Mouse (Mus musculus) heart, adult 9 months (tissue): ENCODE measurements around the gene Faim2.

Source experiments
- DNase-seq, 2 experiments: peaks; one replicate each; pipeline ENCODE4 v3.0.0; 2022; ENCODE audit warnings: low spot score in 2 of 2

Faim2 gene

GRCm38 (mm10) chr15:99527629-99528353 is at the start of gene Faim2:
Gene Faim2 (minus strand): TSS chr15:99528165.
- no peak for DNase-seq

- DNase-seq: no peak
These were observed 41.2 kb upstream of the Faim2 start for GRCm38 (mm10) chr15:99569123-99569522.

GRCm38 (mm10) chr15:99568682-99569081 is 40.7 kb upstream of the Faim2 start:
- no peak for DNase-seq

DNA sequence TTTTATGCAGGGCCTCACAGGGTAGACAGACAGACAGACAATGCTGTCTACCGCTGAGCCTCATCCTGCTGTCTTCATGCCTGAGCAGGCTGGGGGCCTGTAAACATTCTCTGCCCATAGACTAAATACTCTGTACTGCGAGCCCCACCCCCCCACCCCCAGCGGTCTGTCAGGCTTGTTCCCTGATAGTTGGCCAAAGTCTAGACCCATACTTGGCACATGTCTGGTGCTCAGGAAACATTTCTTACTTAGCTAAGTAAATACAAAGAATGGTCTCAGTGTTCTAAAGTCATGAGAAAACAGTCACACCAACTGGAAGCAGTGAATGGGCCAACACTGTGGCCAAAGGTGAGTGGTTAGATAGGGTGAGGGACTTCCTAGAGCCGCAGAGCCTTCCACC is 39.4 kb upstream of the Faim2 start:
- no peak for DNase-seq

GRCm38 (mm10) chr15:99560246-99560645 is 32.3 kb upstream of the Faim2 start:
- DNase-seq: no peak

DNA sequence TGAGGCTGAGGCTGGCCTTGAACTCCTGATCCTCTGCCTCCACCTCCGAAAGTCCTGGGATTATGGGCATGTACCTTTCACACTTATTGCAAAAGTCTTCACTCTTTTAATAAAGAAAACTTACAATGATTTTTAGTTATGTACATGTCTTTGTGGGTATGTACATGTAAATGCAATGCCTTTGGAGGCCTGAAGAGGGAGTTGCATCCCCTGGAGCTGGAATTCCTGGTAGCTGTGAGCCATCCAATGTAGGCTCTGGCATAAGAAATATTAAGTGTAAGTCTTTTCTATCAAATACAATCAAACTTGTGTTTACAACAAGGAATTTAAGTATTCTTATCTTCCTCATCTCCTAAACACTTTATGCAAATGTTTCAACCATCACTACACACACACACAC is 31.0 kb upstream of the Faim2 start:
- no peak for DNase-seq

- DNase-seq: no peak
These were observed 25.8 kb upstream of the Faim2 start for GRCm38 (mm10) chr15:99553767-99554166.

- no peak for DNase-seq
These were observed 21.9 kb upstream of the Faim2 start for GRCm38 (mm10) chr15:99549901-99550300.

GRCm38 (mm10) chr15:99547732-99548131 is 19.8 kb upstream of the Faim2 start:
- DNase-seq: no peak

- no peak for DNase-seq
These were observed 18.6 kb upstream of the Faim2 start for GRCm38 (mm10) chr15:99546596-99546995.

DNA sequence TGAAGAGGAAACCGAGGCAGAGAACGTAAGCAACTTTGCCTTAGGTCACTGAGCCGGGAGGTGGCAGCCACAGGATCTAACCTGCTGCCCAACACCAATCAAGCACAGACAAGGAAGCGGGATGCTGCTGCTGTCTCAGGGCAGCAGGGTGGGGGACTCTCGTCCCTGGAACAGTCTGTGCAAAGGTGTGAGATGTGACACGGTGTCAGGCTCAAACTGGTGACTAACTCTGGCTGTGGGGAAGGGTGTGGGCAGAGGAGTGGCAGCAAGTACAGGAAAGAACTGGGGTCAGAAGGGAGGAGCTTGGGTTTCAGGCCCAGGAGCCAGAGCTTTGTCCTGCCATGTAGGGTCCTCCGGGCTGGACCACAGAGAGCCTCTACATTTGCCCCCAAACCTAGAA is 16.1 kb upstream of the Faim2 start:
- DNase-seq: no peak

DNA sequence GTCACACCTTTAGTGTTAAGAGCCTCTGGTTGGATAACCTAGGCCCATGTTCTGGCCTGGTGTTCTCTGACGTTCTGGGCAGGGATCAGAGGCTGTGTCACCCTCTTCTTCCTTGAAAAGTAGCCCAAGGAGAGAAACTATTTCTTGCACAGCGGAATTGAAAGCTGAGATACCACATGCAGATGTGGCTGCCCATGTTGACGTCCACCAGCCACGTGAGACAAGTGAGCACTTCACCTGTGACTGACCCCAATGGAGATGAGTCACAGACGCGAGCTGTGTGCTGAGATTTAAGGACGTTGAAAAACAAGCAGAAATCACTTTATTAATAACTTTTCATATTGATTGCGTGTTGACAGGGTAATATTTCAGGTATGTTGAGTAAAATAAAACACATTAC is 11.9 kb upstream of the Faim2 start:
- no peak for DNase-seq

DNA sequence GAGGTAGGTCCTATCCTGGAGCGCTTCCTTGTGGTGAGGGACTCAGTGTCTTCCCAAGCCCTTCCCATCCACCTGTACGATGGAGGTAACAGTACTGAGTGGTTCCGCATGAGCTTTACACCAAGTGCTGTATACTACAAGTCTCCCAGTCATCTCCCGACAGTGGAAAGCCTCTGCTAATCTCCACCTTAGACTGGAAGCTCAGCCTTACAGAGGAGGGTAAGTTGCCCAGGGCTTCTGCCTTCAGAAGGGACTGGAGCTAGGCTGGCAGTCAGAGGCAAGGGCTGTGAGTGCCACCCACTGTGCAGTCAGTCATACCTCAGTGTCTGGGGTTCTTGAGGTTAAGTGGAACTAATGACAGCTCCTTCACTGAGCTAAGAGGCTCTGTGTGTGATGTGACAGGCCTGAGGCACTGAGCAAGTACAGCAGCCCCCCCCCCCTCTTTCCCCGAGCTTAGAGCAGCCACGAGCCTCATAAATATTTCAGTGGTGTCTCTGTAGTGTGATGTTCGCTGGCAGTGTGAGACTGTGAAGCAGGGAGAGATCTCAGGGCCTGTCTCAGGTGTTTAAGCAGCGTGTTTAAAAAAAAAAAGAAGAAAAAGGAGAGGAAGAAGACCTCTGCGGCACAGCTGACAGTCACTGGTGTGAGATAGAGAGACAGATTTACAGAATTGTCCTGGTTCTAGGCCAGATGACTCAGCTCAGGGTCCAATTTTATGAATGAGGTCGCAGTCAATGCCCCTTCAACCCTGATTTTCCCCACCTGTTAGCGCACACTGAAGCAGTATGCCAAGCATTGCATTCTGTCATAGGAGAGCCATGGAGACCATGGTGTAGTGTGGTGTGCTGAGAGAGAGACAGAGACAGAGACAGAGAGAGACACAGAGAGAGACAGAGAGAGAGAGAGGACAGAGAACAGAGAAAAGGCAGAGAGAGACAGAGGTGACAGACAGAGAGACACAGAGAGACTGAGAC is 9.2 kb upstream of the Faim2 start:
- no peak for DNase-seq

GRCm38 (mm10) chr15:99532023-99532422 is 4.1 kb upstream of the Faim2 start:
- no peak for DNase-seq

- DNase-seq: no peak
These were observed 3.2 kb upstream of the Faim2 start for GRCm38 (mm10) chr15:99531146-99531545.

GRCm38 (mm10) chr15:99526681-99527080 is 1.3 kb downstream of the Faim2 start:
- DNase-seq: no peak

- DNase-seq: no peak
These were observed 7.7 kb downstream of the Faim2 start for GRCm38 (mm10) chr15:99520306-99520705.

DNA sequence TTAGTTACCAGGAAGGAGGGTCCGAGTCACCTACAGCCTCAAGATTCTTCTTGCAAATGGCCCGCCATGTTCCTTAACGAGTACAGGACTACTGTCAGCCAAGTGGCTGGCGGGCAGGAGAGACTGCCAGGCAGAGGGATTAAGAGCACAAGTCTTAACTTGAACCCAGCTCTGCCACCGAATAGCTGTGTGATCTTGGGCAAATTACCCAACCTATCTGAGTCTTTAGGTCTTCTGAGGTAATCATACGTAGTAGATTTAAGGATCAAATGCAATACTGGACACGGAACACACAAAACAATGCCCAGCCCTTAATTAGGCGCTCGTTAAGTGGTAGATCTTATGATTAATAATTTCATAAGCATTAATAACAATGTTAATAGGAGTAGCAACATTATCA is 8.3 kb downstream of the Faim2 start:
- no peak for DNase-seq

- DNase-seq: no peak
These were observed 10.2 kb downstream of the Faim2 start for GRCm38 (mm10) chr15:99517715-99518114.

DNA sequence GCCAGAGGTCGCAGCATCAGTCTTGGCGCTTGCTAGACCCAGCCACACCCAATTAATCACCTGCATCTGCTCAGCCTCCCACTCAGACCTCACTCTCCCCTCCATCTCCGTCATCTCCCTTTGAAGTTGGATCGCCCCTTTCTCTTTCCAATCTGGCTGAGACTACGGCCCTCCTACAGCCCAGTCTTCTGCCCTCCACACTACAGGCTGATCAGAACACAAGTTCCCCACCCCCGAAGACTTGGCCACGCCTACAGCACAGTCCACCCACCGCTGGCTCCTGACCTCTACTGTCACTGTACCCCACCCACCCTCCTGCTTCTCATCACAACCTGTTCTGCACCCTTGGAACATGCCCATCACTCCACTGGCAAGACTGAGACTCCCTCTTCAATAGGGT is 11.2 kb downstream of the Faim2 start:
- no peak for DNase-seq

GRCm38 (mm10) chr15:99511797-99512525 is 16.0 kb downstream of the Faim2 start:
- no peak for DNase-seq

DNA sequence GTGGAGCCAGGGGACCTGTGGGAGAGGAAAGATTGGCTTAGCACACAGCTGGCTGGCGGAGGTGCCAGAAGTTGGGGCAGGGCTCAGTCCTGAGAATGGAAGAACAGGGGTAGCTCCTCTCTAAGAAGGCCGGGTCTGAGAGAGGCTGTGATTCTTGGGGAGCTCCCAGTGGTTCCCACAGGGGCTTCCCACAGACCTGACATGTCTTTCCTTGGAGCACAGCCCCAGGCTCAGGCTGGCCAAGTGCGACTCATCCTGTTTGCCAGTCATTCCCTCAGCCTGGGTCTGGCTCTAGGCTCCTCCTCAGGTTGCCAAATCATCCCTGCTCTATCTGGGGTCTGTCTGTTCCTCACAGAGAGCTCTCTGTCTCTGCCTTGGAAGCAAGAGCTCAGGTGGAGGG is 17.3 kb downstream of the Faim2 start:
- DNase-seq: no peak
